Mouse (Mus musculus) small intestine, adult 2 months (tissue): ENCODE data around the gene Nucb1.

Experiments
- CTCF ChIP-seq: fragments of 200-500 bp; IDR thresholded peaks from 2 replicates; pipeline ENCODE4 v1.5.1; 2012; ENCODE audit warnings: low read depth, mild to moderate bottlenecking, control low read depth, inconsistent platforms, low read length, moderate library complexity, mixed read lengths; ENCODE audit not compliant: insufficient replicate concordance, insufficient read length; ENCODE audit errors: extremely low read depth
- POLR2A ChIP-seq: fragments of 200-500 bp; IDR thresholded peaks from 2 replicates; pipeline ENCODE4 v1.6.1; 2012; ENCODE audit warnings: low read depth, mild to moderate bottlenecking, control low read depth, inconsistent platforms, low read length, moderate library complexity

GRCm38 (mm10) chr7:45457204-45458060 lies 52.8 kb downstream of the Nucb1 start:
- TF ChIP-seq CTCF (no peak), POLR2A (no peak)
